Mouse (Mus musculus) brain, adult 2 months (tissue): Measurements from ENCODE around the gene Slc4a2.

ENCODE experiments used
- DNase-seq: peaks from one replicate; pipeline ENCODE4 v3.0.0; 2011; ENCODE audit warnings: low read depth, low spot score

Slc4a2 gene

DNA sequence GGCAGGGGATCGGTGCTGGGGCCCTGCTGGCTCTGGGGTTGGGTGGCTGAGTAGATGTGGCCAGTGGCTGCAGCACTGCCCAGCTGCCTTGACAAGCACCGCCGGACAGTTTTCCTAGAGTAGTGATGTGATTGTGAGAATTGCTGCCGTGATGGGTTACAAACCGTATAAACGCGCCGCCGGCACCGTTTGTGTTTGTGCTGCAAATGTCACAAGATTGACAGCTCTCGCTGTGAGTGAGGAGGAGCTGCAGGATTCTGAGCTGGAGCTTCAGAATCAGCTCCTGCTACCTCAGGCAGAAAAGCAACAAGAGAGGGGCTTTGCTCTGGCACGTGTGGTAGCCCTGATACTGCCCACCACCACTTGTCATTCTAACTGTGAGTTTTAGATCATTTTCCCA is 43.1 kb downstream of the Slc4a2 start:
- no peak for DNase-seq

GRCm38 (mm10) chr5:24470600-24470999 is 47.0 kb downstream of the Slc4a2 start:
- DNase-seq: peak; percentile 92

DNA sequence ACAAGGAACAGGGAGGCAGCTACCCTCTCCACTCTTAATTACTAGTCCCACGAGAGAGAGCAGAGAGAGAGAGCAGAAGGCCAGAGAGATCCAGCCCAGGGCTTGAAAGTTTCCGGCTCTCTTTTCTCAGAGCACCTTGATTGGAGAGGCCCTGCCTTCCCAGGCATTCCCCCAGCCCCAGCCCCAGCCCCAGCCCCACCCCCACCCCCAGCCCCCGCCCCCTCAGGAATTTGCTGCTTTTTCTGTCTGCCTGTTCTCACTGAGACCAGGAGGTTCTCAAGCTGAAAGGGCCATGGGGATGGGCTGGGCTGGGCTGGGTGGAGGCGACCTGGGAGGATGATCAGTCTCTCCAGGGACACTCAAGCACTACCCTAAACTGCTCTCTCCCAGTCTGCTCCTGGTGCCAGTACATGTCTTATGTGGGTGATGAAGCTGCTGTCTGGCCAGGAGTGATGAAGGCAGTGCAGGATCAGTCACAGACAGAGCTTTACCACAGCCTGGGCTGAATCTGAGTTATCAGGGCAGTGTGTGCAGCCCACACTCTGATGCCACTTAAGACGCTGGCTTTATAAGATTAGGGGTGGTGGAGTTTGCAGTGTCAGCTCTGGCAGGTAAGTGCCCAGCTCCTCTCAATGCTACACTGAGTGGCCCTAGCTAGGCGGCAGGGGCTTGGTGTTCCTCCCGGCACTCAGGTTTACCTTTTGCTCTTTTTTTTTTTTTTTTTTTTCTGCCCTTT is 49.4 kb downstream of the Slc4a2 start:
- no peak for DNase-seq

DNA sequence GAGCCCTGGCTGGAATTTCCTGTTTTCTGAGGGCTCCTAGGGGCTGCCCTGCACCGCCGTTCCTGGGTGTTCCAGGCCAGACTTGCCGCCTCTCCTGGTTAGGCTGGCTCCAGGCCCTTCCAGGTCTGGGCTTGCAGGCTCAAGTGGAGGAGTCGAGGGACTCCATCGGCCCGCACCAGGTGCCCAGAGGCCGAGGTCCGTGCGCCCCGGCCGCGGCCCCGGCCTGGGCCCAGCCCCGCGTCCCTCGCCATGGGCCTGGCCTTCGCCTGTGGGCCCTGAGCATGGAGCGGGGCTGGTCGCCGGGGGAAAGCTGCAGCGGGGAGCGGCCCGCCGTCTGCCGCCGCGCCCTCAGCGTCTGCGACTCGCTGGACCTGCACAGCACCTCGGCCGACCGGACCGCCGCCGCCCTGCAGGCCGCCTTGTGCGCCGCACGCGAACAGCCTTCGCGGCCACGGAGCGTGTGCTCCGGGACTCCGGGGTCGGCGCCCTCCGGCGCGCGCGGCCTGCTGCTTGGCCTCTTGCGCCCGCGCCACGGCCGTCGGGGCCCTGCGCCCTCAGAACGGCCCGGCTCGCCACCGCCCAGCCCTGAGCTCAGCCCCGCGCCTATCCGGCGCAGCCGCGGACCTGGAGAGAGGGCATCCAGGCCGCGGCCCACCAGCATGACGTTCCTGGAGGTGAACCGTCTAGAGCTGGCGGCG is 50.5 kb downstream of the Slc4a2 start:
- no peak for DNase-seq

- peak; percentile 72 for DNase-seq
Measured at GRCm38 (mm10) chr5:24474723-24475261, 51.2 kb downstream of the Slc4a2 start.

GRCm38 (mm10) chr5:24475476-24476241 is 52.0 kb downstream of the Slc4a2 start:
- peak; percentile 61 for DNase-seq

- DNase-seq: no peak
Measured at GRCm38 (mm10) chr5:24477909-24478308, 54.3 kb downstream of the Slc4a2 start.

DNA sequence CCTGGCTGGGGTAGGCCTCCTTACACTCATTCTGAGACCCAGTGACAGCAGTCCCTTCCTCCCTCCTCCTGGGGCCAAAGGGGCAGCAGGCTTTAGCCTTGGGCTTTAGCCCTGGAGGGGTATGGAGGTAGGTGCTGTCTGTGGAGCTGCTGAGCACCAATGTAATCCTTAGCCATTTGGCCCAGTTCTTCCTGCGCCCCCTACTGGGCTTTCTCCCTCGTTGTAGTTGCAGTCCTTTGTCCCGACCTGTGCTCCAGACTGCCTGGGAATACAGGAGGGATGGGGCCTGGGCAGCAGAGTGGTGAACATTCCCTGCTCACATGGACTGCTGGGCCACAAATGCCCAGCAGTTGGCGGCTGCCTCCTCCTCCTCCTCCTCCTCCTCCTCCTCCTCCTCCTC is 58.0 kb downstream of the Slc4a2 start:
- DNase-seq: peak; percentile 82

DNA sequence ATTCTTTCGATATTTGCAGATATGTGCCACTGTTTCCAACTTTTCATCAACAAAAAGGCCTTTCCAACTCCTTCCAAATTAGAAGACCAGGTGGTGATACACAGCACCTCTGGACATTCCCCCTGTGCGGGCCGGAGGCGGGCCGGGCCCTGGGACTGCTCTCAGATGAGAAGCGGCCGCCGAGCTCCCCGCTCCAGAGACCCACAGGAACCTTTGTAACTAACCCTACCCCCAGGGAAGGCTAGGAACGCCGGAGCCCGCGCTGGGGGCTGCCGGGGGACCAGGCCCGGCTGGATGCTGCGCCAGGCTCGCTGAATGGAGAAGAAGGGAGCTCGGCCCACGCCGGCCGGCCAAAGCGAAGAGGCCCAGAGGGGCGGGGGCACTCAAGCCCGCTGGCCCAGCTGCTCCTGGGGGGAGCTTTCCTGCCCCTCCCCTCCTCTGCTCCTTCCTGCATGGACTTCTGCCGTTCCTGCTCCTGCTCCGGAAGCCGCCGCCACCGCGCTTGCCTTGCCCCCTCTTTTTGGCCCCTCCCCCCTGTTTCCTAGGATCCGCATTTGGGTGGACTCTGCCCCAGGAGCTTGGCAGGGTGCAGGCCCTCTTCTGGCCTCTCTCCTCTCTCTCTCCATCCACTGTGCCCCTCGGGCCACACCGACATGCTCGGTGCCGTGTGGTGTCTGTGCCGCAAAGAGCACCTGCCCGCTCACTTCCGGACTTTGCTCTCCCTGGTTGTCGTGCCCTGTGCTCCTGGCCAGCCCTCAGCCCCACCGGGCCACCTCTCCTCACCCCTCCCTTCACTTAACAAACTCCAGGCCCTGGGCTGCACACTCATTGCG is 58.8 kb downstream of the Slc4a2 start:
- no peak for DNase-seq

- peak; percentile 91 for DNase-seq
Measured at GRCm38 (mm10) chr5:24483326-24483725, 59.7 kb downstream of the Slc4a2 start.

- DNase-seq: peak; percentile 61
Measured at GRCm38 (mm10) chr5:24484963-24485362, 61.3 kb downstream of the Slc4a2 start.

DNA sequence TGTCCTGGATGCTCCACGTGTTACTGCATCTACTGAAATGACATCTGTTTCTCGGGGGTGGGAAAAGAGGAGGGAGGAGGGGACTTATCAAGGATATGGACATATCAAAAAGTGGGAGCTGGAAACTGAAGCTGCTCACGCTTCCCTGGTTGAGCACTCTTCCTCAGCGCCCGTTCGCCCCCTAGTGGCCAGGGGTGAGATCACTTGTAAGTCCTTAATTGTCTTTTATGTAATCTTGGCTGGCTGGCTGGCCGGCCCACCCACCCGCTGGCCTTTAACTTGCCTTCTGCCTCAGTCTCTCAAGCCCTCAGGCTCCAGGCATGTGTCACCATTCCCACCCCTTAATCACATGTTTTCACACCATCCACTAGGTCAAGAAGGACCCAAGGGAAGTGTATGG is 62.5 kb downstream of the Slc4a2 start:
- DNase-seq: peak; percentile 96

DNA sequence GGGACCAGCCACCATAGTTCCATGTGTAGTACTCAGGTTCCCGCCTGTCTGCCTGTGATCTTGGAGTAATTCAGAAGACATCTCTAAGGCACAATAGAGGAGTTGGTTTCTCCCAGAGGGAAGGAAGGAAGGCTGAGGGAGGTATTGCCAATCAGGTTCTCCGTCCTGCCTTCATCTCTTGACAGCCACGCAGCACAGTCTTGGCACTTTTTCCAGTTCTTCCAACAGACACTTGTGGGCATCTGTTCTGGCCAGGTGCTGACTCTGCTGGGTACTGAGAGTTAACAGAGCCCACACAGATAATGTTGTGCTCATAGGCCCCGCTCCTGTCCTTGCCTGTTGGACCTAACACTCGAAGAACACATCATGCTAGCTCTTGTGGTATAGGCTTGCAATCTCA is 63.1 kb downstream of the Slc4a2 start:
- DNase-seq: peak; percentile 68

- DNase-seq: no peak
Measured at GRCm38 (mm10) chr5:24490413-24490920, 66.8 kb downstream of the Slc4a2 start.
